Mouse (Mus musculus): ENCODE data around the gene Nckap5. TPM values are rescaled to one million over a fixed set of nuclear protein-coding genes. Genes with fewer than 3 reads are reported as not detected.

The Nckap5 gene
- total and polyA plus RNA-seq, 3 experiments: not detected

GRCm38 (mm10) chr1:125971933-125972332 is 858.7 kb downstream of the Nckap5 start:
- DNase-seq (ENCODE audit: low read depth, low spot score): no peak
- Histone ChIP-seq H3K9me3 (replicated peaks; ENCODE audit: insufficient read depth, low read length) (no peaks in the 10 kb centered on the region), H3K79me2 (ENCODE audit: control insufficient read depth, insufficient read depth, low read length, poor library complexity) (no peaks in the 10 kb centered on the region), H3K27ac (ENCODE audit: control insufficient read depth, low read depth, low read length) (no peak overlapping the region), H3K4me3 (ENCODE audit: control insufficient read depth in 1 of 2, insufficient read depth in 1 of 2, low read depth in 2 of 2, low read length in 2 of 2) (no peak overlapping the region), H3K36me3 (ENCODE audit: control insufficient read depth in 1 of 2, insufficient read depth in 2 of 2, low read length in 2 of 2) (no peaks in the 10 kb centered on the region), H3K9ac (ENCODE audit: control insufficient read depth, low read depth, low read length, poor library complexity, severe bottlenecking) (no peak overlapping the region), H3K27me3 (ENCODE audit: control insufficient read depth in 1 of 2, insufficient read depth in 2 of 2, low read length in 2 of 2) (no peaks in the 10 kb centered on the region), H3K4me1 (ENCODE audit: control insufficient read depth in 1 of 2, insufficient read depth in 2 of 2, low read length in 2 of 2) (no peaks in the 10 kb centered on the region)
- TF ChIP-seq ELF1 (IDR thresholded peaks at IDR 0.05; ENCODE audit: low read depth, low read length) (no peak), POLR2AphosphoS2 (IDR thresholded peaks at IDR 0.05; ENCODE audit: low read length) (no peak), KAT2A (conservative IDR thresholded peaks at IDR 0.05; ENCODE audit: low read depth, low read length) (no peak), ZC3H11A (IDR thresholded peaks at IDR 0.05; ENCODE audit: low read depth, low read length) (no peak), ZKSCAN1 (IDR thresholded peaks at IDR 0.05; ENCODE audit: low read depth, low read length) (no peak), SMC3 (IDR thresholded peaks at IDR 0.05; ENCODE audit: low read depth, low read length) (no peak), UBTF (IDR thresholded peaks at IDR 0.05; ENCODE audit: borderline replicate concordance, insufficient read depth, low read depth, low read length) (no peak), TBP (IDR thresholded peaks at IDR 0.05; ENCODE audit: low read depth, low read length) (no peak), MAX (IDR thresholded peaks at IDR 0.05; ENCODE audit: low read length) (no peak), MYC (IDR thresholded peaks at IDR 0.05; ENCODE audit: low read depth, low read length) (no peak), TAL1 (IDR thresholded peaks at IDR 0.05; ENCODE audit: low read length) (no peak), ZMIZ1 (IDR thresholded peaks at IDR 0.05; ENCODE audit: low read depth, low read length) (no peak), MYB (IDR thresholded peaks at IDR 0.05; ENCODE audit: low read depth, low read length) (no peak), MXI1 (IDR thresholded peaks at IDR 0.05; ENCODE audit: low read depth, low read length) (no peak), POLR2AphosphoS5 (IDR thresholded peaks at IDR 0.05; ENCODE audit: borderline replicate concordance, low read depth, low read length) (no peak), JUND (IDR thresholded peaks at IDR 0.05; ENCODE audit: low read depth, low read length) (no peak), E2F4 (IDR thresholded peaks at IDR 0.05; ENCODE audit: borderline replicate concordance, low read depth, low read length) (no peak)

GRCm38 (mm10) chr1:125967671-125968070 is 862.9 kb downstream of the Nckap5 start:
- H3K9me3 ChIP-seq (replicated peaks; ENCODE audit: insufficient read depth, low read length): no peaks in the 10 kb centered on the region

More at GRCm38 (mm10) chr1:125967671-125968070, 862.9 kb downstream of the Nckap5 start:
- no peaks in the 10 kb centered on the region for H3K4me1 ChIP-seq (ENCODE audit: control insufficient read depth in 1 of 2, insufficient read depth in 2 of 2, low read length in 2 of 2)
- H3K27me3 ChIP-seq (ENCODE audit: control insufficient read depth in 1 of 2, insufficient read depth in 2 of 2, low read length in 2 of 2): no peaks in the 10 kb centered on the region
- H3K79me2 ChIP-seq (ENCODE audit: control insufficient read depth, insufficient read depth, low read length, poor library complexity): no peaks in the 10 kb centered on the region
- H3K36me3 ChIP-seq (ENCODE audit: control insufficient read depth in 1 of 2, insufficient read depth in 2 of 2, low read length in 2 of 2): no peaks in the 10 kb centered on the region
- no peak for DNase-seq (ENCODE audit: low read depth, low spot score)
- H3K4me3 ChIP-seq (ENCODE audit: control insufficient read depth in 1 of 2, insufficient read depth in 1 of 2, low read depth in 2 of 2, low read length in 2 of 2): no peak overlapping the region
- H3K9ac ChIP-seq (ENCODE audit: control insufficient read depth, low read depth, low read length, poor library complexity, severe bottlenecking): no peak overlapping the region
- H3K27ac ChIP-seq (ENCODE audit: control insufficient read depth, low read depth, low read length): no peak overlapping the region
- TF ChIP-seq USF2 (IDR thresholded peaks at IDR 0.05; ENCODE audit: borderline replicate concordance in 1 of 2, insufficient read depth in 1 of 2, low read depth in 1 of 2, low read length in 2 of 2) (no peak), SMC3 (IDR thresholded peaks at IDR 0.05; ENCODE audit: low read depth, low read length) (no peak), POLR2AphosphoS5 (IDR thresholded peaks at IDR 0.05; ENCODE audit: borderline replicate concordance, low read depth, low read length) (no peak), MAFK (IDR thresholded peaks at IDR 0.05; ENCODE audit: borderline replicate concordance, low read depth, low read length) (no peak), POLR2A (IDR thresholded peaks at IDR 0.05; ENCODE audit: control insufficient read depth in 1 of 2, insufficient read depth in 1 of 2, low read depth in 1 of 2, low read length in 2 of 2, poor library complexity in 1 of 2) (no peak), MYB (IDR thresholded peaks at IDR 0.05; ENCODE audit: low read depth, low read length) (no peak)

Data from MEL (cell line).